Mouse (Mus musculus) megakaryocyte, embryonic 14.5 days (primary cell): Measurements from ENCODE around the gene Magi3. TPM values are rescaled to one million over a fixed set of nuclear protein-coding genes. Genes with fewer than 3 reads are reported as not detected.

ENCODE experiments used
- H3K27me3 ChIP-seq: replicated peaks from 2 replicates; pipeline ENCODE3; 2012; ENCODE audit warnings: inconsistent platforms
- H3K36me3 ChIP-seq: replicated peaks from 2 replicates; pipeline ENCODE3; 2012; ENCODE audit warnings: low read length, inconsistent platforms, mixed read lengths
- H3K4me1 ChIP-seq: 2 replicates; pipeline ENCODE4 v1.6.1; 2012; ENCODE audit warnings: inconsistent platforms
- H3K4me3 ChIP-seq: replicated peaks from 2 replicates; pipeline ENCODE3; 2012; ENCODE audit warnings: moderate library complexity, mild to moderate bottlenecking, inconsistent platforms
- H3K9me3 ChIP-seq: 2 replicates; pipeline ENCODE4 v1.6.1; 2012; ENCODE audit warnings: inconsistent platforms
- FLI1 ChIP-seq: IDR thresholded peaks from 2 replicates; pipeline ENCODE4 v1.6.1; 2012; ENCODE audit warnings: low read length, inconsistent platforms, mixed read lengths
- GATA1 ChIP-seq: IDR thresholded peaks from 3 replicates; pipeline ENCODE4 v1.6.1; 2012; ENCODE audit warnings: mixed read lengths, low read length, inconsistent platforms, borderline replicate concordance
- polyA plus RNA-seq: library from polyadenylated mRNA; stranded (reverse); fragments of >175 nt; gene quantifications from 2 replicates; pipeline ENCODE4 v1.2.3, GENCODE M21; 2012; ENCODE audit warnings: low replicate concordance; ENCODE audit not compliant: insufficient read depth

Gene Magi3
- polyA plus RNA-seq, 1 experiment: 0.28 TPM

DNA sequence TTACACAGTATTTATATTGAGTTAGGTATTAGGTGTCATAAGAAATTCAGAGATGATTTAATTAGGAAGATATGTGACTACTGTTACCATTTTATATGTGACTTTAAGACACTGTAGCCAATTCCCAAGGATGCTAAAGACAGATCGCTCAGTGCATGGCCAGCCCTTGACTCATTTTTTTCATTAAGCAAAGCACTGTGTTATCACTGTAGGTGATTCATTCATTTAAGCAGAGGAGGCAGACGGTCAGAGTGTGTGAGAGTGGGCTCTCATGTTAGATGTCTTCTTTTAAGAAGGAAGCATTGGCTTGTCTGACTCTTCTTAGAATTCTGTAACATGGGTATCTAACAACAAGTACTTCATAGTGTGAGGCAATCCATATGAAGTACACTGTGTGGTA, 19.6 kb upstream of the Magi3 start:
- H3K4me3 ChIP-seq: no peak overlapping the region
- TF ChIP-seq FLI1 (no peak), GATA1 (no peak)

DNA sequence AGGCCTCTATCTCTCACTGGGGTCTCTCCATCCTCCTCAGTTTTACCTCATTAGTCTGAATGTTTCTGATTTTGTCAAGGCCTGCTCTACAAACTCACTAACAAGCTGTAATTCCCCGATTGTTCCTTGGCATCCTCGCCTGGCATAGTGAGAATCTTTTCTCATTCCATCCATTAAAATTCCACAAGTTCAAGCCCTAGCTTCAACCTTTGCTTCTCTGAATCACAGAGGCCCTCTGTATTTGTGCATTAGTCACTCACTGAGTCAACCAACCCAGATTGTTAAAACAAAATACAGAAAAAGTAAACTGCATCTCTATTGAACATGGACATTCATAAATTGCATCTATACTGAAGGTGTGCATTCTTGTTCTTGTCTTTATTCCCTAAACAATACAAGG, 19.2 kb upstream of the Magi3 start:
- TF ChIP-seq FLI1: no peak
- no peak for TF ChIP-seq GATA1
- Histone ChIP-seq H3K9me3 (0 out of 2 replicates have a peak, but pooled peaks cover 8% of the 10 kb centered on the region), H3K4me1 (peaks cover 5% of the 10 kb centered on the region; the same call in 1 of the 2 replicates), H3K4me3 (no peak overlapping the region), H3K36me3 (no peaks in the 10 kb centered on the region), H3K27me3 (no peaks in the 10 kb centered on the region)

More for the DNA sequence above, 19.6 kb upstream of the Magi3 start:
- no peaks in the 10 kb centered on the region for H3K27me3 ChIP-seq
- H3K4me1 ChIP-seq: peaks cover 5% of the 10 kb centered on the region; the same call in 1 of the 2 replicates
- H3K36me3 ChIP-seq: no peaks in the 10 kb centered on the region
- H3K9me3 ChIP-seq: 0 out of 2 replicates have a peak, but pooled peaks cover 9% of the 10 kb centered on the region

DNA sequence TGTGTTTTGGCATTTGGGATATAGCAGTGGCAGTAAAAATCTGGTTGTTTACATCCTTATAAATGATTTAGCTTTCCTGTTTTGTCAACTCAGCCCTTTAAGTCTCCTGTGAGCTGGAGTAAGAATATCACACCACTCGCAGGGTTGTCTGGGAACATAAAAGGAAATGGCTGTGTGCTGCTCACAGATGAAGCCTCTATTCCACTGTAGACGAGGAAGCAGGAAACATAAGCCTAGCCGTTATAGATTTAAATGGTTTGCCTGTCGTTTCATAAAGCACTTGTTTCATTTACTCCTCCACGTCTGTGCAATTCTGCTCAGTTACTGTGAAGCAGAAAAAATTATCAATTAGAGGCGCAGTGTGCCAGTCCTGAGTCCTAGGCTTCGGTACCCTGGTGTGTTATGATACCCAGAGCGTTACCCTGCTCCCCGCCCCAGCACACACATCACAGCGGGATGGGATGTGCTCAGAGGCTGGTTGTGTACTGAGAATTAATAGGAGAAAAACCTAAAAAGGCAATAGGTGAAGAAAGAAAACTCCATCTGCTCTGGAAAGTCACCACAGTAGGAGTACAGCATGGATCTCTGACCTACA, 17.8 kb upstream of the Magi3 start:
- TF ChIP-seq GATA1: no peak
- no peak for TF ChIP-seq FLI1
- H3K36me3 ChIP-seq: no peaks in the 10 kb centered on the region
- no peaks in the 10 kb centered on the region for H3K27me3 ChIP-seq
- peaks cover 5% of the 10 kb centered on the region; the same call in 1 of the 2 replicates for H3K4me1 ChIP-seq
- no peak overlapping the region for H3K4me3 ChIP-seq
- H3K9me3 ChIP-seq: no peaks in the 10 kb centered on the region

DNA sequence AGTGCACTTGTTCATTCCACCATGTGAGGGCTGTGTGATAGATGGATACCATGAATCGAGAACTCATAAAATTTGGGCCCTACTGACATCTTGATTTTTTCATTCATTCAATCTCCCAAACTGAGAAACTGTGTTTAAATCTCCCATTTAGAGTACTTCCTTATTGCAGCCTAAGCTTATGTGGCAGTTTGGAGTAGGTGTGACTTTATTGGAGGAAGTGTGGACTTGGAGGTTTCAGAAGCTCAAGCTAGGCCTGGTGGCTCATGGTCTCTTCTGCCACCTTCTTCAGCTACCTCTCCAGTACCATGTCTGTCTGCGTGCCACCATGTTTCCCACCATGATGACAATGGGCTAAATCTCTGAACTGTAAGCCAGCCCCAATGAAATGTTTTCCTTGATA, 15.9 kb upstream of the Magi3 start:
- no peak for TF ChIP-seq FLI1
- TF ChIP-seq GATA1: no peak
- no peaks in the 10 kb centered on the region for H3K9me3 ChIP-seq
- H3K4me3 ChIP-seq: no peak overlapping the region
- peaks cover 5% of the 10 kb centered on the region; the same call in 1 of the 2 replicates for H3K4me1 ChIP-seq
- no peaks in the 10 kb centered on the region for H3K27me3 ChIP-seq
- H3K36me3 ChIP-seq: no peaks in the 10 kb centered on the region

DNA sequence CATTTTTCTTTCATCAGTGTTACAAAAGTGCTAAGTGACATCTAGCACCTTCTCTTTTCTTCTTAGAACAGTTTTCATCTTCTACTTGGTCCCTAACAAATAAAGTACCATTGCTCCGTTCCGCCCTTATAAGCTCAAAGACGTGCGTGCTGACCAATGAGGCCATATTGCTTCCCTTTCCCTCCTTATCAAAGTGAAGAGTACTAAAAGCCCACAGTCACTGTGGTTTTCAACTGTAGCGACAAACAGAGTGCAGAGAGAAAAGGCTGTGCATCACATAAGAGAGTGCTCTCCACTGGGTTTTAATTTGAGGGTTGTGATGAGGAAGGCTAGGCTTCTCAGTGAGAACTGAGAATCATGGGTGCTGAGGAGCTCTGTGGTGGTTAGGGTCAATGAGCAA, 14.9 kb upstream of the Magi3 start:
- Histone ChIP-seq H3K9me3 (no peaks in the 10 kb centered on the region), H3K4me3 (no peak overlapping the region), H3K36me3 (no peaks in the 10 kb centered on the region), H3K4me1 (peaks cover 5% of the 10 kb centered on the region; the same call in 1 of the 2 replicates), H3K27me3 (no peaks in the 10 kb centered on the region)
- TF ChIP-seq GATA1 (no peak), FLI1 (no peak)

DNA sequence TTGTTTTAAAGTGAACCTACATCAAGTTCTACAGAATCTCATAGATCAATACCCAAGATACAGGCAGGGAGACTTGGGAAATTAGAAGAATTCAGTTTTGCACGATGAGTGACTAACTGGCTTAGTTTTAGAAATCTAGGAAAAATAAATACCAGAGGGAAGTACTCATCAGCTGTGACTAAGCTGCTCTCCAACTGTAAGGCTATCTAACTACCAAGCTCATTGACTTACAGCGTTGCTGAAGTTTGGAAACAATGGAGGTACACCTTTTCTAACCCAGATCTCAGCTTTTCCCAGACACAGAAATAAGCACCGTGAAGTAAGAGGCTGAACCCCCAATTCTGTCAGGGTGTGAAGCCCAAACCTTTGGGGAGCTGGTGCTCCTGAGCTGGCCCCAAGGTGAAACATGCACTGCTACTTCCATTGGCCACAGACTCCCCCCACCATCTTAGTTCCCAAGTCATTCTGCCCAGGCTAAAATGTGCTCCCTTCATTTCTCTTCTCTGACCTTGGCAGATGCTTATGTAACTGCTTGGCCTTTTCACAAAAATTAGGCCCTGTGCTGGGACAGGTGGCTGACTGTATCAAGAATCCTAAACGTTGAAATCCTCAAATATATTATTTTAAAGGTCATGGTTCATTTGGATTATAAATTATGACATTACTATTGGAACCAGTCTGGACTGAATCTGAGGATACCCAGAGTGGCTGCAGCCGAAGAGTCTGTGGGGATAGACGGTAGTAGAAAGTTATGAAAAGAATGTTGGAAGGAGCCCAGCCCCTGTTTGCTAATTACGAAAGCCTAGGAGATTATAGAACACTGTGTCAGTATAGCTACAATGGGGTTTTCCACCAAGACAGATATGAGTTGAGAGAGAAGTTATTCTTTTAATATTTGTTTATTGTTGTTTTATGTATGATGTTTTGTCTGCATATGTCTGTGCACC, 13.5 kb upstream of the Magi3 start:
- Histone ChIP-seq H3K36me3 (no peaks in the 10 kb centered on the region), H3K9me3 (no peaks in the 10 kb centered on the region), H3K27me3 (no peaks in the 10 kb centered on the region), H3K4me3 (no peak overlapping the region), H3K4me1 (peaks cover 5% of the 10 kb centered on the region; the same call in 1 of the 2 replicates)
- TF ChIP-seq GATA1: no peak
- no peak for TF ChIP-seq FLI1

DNA sequence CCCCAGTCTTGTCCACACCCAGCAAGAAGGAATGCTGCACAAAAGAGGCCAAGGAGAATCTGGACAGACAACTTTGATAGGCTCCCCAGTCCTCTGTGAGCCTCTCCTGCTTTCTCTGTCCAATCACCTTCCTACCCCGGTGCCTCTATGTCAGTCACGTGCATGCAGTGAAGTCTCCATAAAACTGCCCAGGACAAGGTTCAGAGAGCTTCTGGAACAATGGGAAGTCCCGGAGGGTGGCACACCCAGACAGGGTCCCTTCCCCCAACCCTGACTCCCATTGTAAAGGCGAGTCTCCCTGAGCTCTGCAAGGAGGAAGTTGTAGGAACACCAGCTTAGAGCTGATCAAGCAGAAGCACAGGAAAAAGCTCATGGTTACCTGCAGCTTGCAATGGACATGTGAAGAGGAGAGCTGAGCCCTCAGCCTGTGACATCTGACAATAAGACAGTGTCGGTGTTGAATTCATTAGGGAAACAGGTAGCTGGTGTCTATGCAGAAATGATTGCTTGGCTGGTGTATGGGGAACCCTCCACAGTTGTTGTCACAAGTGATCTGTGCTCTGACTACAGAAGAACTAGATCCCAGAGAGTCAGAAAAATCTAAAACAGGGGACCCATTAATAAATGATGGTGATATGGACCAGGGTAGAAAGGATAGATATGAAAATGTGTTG, 7.4 kb upstream of the Magi3 start:
- TF ChIP-seq FLI1 (no peak), GATA1 (no peak)
- H3K36me3 ChIP-seq: no peaks in the 10 kb centered on the region
- H3K4me3 ChIP-seq: no peak overlapping the region
- peaks cover 10% of the 10 kb centered on the region for H3K27me3 ChIP-seq
- no peaks in the 10 kb centered on the region for H3K9me3 ChIP-seq
- peaks cover 9% of the 10 kb centered on the region for H3K4me1 ChIP-seq

DNA sequence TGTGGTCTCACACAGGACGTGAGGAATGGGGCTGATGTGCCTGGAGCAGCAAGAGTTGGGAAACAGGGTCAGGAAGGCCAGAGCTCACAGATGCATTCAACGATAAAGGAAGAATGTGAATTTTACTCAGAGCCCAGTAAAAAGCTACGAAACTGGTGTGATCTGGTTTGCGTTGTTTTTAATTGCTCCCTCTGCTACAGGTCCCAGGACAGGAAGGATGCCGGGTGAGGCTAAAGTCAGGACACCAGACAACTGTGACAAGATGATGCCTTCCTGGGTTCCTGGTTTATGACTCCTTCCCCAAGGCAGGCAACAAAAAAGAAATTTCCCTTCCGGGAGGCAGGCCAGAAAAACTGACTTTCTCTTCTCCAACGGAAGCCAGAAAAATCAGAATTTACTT, 6.6 kb upstream of the Magi3 start:
- H3K36me3 ChIP-seq: no peaks in the 10 kb centered on the region
- no peaks in the 10 kb centered on the region for H3K9me3 ChIP-seq
- peaks cover 10% of the 10 kb centered on the region for H3K27me3 ChIP-seq
- no peak for TF ChIP-seq GATA1
- no peak for TF ChIP-seq FLI1
- H3K4me3 ChIP-seq: no peak overlapping the region
- peaks cover 9% of the 10 kb centered on the region for H3K4me1 ChIP-seq

DNA sequence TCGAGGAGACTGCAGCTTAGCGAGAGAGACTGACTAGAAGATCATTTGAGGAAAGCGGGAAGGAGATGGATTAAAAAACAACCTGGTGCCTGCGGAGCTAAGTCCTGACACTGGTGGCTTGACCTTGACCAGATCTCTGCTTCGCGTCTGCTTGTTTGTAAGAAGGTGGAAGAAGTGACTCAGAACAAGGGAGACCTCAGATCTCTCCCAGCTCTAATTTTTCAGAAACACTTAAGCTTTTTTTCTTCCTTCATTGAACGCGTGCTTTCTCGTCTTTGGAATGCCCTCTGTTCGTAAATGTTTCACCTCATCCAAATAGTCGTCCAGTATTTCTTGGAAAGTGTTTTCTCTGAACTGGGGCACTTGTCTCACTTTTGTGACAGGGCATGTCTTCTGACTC, 982 bp upstream of the Magi3 start:
- Histone ChIP-seq H3K4me1 (peaks cover 28% of the 10 kb centered on the region), H3K27me3 (peaks cover 26% of the 10 kb centered on the region), H3K9me3 (no peaks in the 10 kb centered on the region), H3K36me3 (no peaks in the 10 kb centered on the region), H3K4me3 (peak overlapping the region; percentile 95)
- TF ChIP-seq GATA1: no peak
- no peak for TF ChIP-seq FLI1

DNA sequence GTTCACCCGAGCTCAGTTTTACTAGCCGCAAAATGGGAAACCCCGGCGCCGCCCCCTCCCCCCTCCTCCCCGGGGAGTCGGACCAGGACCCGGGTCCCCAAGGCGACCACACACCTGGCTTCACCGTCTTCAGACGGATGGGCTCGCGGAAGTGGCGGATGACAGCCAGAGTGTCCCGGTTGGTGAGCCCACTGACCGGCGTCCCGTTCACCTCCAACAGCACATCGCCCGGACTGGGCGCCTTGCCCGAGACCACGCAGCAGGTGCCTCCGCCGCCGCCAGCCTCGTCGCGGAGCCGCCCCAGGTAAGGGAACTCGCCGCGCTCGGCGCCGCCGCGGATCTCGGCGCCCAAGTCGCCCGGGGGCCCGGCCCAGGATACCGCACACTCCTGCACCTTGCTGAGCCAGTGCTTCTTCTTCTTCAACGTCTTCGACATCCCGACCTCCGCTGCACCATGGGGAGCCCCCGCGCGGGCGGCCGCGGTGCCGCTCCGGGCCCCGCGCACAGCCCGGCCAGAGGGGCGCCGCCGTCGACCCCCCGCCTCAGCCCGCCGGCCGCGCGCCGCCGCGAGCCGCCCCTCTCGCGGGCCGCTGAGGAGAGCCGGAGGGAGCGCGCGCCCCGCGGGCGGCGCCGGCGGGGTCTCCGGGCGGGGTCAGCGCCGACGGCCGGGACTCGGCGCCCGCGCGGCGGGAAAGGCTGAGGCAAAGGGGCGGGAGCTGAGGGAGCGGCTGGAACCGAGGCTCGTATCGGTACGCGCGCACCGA, 461 bp downstream of the Magi3 start:
- peaks cover 23% of the 10 kb centered on the region for H3K27me3 ChIP-seq
- H3K9me3 ChIP-seq: no peaks in the 10 kb centered on the region
- no peaks in the 10 kb centered on the region for H3K36me3 ChIP-seq
- peak overlapping the region; percentile 95 for H3K4me3 ChIP-seq
- H3K4me1 ChIP-seq: peaks cover 28% of the 10 kb centered on the region
- TF ChIP-seq GATA1 (no peak), FLI1 (no peak)
